Mouse (Mus musculus) ovary, postnatal 36 days (tissue): ENCODE measurements at regions not wholly inside any gene's neighbourhood (a gene's known extent, or its start where the extent isn't known, plus 50 kb on each side); places are given as distances from the start of the nearest gene placed in this dataset.

Experiments used
- DNase-seq: peaks from one replicate; pipeline ENCODE4 v3.0.0; 2022; ENCODE audit warnings: low spot score, mixed read lengths

DNA sequence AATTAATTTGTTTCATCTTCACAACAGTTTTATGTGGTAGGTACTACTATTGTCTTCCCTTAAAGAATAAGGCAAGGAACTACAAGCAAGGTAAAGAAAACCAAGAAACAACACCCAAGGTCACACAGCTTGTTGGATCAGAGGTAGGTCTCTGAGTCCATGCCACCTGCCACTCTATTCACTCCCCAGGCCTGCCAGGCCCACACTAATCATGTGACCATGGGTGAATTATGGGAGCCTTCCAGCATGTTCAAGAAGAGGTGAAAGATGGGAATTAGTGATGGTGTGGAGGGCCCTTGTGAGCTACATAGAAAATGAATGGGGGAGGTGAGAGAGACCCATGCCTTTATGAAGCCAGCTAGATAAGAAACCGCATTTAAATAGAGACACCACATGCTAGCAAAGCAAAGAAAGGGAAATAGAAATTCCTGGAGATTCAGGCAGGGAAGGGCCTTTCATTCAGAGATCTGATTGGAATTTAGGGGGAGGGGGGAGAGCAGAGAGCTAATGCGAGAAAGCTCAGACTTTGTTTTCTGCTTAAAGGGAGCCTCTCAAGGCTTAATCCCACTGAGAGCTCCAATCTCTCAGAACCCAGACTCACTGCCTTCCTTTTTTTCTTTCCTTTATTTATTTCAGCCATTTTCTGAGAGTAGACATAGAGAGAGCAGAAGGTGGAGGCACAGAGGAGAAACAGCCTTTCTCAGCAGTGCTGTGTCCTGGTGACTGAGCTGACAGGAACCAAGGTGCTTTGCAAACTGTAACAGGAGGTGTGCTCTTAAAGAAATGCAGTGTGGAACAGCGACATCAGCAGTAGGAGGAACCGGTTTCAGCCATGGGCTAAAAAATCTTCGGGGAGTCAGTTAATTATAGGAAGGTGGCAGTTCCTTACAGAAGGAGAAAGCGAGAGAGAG is 160.0 kb downstream of the Spata19 start:
- DNase-seq, result no peak

DNA sequence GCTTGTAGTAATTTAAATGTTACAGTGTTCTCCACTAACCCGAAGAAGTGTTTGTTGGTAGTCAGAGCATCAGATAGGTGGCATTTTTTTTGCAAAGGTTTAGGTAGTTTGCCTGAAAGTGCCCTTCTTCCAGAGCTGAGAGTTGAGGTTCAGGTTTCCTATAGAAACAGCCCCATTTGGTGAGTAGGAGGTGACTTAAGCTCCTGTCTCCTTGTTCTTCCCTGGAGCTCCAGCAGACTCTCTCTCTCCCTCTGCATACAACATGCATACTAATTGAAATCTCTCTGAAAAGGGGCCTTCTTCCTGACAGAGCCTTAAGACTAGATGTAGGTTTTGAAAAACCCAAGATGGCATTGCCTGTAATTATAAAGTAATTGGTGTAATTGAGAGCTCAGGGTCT is 161.3 kb downstream of the Spata19 start:
- no peak for DNase-seq

DNA sequence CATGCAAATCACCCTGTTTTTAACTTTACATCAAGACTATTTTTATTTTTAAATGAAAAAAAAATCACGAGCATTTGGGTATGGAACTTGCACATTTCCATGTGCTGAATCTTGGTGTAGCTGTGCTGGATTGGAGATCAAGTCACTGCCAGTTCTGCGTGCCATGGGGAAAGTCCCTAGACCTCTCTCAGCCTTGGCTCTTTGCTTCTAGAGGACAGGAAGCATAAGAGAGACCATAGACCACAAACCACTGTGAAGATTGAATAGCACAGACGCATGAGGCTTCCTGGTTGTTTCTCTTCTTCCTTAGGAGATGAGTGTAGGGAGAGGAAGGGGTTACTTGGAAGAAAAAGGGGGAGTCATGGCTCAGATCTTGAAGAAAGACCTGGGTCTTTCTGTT is 161.7 kb downstream of the Spata19 start:
- no peak for DNase-seq

DNA sequence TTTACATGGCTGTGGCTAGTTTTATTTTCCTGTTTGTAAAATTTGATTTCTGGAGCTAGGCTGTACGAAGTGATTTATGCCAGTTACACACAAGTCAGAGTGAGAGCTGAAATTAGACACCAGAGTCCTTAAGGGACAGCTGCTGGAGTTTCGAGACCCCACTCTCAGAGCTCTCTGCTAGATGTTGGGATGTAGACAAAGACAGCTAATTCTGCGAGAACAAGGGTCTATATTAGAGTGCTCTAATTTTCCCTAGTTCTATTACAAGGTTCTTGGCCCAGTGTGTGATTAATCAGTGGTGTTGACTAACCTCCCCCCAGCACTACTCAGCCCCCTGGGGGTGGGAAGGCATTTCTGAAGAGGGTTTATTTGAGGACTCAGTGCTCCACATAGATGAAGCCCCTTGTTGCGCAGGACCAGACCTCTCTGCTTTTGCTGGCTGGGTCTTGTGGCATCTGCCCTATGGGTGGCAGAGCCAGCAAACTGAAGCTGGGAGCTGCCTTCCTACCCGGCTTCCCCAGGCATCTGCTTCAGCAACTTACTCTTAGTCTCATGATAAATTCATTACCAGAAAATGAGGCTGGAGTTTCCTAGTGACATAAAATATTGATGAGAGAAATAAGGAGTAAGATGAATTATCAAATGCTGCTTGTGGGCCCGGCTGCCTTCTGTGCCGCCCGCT is 171.9 kb downstream of the Spata19 start:
- DNase-seq, result no peak

DNA sequence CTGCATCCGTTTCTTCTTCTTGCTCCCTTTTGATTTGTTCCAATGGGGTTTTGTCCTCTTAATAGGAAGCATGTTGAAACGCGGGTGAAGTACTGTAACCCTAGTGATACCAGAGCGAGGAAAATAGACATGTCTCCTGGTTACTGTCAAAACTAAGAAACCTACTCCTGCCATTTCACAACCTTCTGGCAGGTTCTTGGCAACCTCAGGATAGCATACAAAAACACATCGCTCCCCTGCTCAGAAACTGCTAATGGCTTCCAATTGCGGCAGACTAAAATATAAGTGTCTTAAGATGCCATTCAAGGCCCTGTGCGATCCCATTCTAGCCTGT is 172.4 kb downstream of the Spata19 start:
- DNase-seq, result no peak

DNA sequence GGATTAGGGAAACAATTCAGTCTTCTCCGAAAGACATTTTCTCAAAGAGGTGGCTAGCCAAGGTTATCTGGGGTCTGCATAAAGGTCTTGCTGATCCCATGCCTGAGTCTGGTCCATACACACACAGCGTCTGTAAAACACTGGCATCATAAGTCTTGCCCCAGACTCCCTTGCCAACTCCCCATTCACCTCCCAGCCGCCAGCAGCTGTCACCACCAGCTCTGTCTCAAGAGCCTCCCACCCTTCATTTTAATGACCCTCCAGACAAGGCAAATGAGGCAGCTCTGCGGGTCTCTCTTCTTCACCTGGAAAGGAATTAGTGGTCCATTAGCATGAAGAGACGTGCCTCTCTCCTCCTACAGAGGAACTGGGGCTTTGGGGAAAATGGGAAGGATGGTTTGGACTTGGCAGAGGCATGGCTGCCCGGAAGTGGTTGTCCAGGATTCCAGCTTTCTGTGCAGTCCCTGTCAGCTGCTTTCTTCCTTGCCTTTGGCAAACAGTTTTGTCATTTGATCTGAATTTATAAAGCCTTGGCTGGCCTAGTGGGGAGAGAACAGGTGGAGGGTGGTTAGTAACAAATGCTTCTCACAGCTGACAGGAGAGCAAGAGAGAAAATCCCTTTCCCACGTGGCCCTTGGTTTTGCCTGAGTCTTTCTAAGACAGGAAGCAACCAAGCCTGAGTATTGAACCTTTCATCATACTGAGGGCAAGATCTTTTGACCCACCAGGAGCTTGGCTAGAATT is 173.3 kb upstream of the Opcml start:
- no peak for DNase-seq

DNA sequence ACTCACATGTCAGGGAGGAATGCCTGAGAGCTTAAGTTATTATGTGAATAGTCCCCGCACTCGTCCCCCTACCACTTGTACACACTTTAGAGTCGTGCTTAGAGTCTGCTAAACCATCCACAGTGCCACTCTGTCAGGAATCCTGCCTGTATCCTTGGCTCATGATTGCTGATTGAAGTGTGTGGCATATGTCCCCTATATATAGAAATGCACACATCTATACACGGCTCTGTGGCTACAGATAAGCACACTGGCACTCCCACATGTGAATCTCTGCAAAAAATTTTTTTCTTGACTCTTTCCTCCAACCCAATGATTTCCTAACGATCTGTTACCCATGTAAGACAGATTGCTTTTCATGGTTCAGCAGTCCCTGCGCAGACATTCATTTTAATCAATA is 155.7 kb upstream of the Opcml start:
- DNase-seq, result no peak

DNA sequence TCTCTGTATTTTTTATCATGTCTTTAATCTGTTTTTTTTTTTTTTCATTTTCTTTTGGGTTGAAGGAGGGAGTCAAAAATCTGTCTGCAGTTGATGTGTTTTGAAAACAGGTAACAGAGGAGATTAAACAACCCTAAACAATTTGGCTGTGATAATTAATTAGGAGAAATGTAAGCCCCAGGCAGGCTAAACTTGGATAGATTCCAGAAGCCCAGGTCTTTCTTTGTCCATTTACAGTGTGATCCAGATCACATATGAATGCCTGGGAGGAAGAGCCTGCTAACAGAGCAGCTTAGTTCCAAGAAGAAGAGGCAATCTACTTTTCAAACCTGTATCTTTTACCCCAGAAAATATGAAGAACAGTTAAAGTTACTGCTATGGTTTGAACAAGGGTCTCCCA is 150.0 kb upstream of the Opcml start:
- DNase-seq, result no peak

DNA sequence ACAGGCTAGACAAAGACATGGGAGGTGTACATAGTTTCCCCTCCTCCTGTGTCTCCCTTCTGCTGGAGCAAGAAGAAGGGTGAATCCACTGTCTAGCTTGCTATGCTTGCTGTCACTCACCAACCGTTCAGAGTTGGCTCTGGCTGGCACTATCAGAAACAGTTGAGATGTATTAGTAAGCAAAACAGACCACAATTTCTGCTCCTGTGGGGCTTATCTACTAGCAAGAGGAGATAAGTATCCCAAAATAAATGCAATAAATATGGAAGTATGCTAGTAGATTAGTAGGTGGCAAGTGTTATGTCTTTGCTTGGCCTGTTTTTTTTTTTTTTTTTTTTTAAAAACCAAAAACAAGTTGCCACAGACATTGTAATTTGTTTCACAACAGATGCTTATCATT is 147.3 kb upstream of the Opcml start:
- no peak for DNase-seq

DNA sequence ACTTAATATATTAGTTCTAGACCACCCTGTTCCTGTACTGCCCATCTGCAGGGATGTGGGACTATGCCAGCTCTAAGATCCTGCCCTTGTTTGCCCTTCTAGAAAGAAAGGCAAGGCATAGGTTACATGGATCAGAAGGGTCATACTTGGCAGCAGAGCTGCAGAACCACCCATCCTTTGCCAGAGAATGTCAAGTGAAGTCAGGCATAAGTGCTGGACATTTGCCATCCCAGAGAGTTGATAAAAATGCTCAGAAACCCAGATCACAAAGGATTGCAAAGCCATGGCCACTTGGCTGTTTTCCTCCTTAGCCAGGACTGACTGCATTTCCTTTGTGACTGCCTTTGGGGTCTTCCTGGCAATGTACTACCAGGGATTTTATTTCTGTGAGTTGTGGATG is 146.7 kb upstream of the Opcml start:
- no peak for DNase-seq

DNA sequence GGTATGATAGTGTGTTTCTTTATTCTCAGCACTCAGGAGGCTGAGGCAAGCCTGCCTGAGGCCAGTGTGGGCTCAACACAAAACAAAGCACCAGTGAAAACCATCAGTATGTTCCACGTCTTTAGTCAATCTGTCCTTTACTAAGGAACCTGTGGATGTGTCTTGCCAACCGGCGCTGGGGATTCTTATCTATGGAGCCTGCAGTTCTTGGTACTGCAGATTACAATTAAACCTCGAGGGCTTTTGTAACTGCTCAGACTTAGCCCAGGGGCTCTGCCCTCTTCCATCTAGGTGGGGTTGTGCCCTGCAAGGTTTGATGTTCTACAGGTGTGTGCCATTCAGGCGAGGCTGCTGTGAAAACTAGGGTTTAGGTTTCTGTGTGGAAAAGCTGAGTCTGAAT is 145.1 kb upstream of the Opcml start:
- DNase-seq, result no peak

DNA sequence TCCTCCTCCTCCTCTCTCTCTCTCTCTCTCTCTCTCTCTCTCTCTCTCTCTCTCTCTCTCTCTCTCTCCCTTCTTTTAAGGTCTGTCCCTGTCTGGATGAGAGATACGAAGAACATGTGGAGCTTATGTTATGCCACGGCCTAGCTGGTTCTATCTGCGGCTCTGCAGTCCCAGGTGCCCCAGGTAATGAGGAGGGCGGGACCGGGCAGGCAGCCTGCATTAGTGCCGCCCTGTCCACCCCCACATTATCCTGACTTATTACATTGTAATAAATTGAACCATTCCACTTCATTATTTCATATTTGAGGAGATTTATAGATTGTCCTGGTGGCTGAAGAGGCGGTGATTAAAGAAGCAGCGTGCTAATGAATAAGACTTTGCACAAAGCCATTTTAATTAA is 144.5 kb upstream of the Opcml start:
- no peak for DNase-seq

DNA sequence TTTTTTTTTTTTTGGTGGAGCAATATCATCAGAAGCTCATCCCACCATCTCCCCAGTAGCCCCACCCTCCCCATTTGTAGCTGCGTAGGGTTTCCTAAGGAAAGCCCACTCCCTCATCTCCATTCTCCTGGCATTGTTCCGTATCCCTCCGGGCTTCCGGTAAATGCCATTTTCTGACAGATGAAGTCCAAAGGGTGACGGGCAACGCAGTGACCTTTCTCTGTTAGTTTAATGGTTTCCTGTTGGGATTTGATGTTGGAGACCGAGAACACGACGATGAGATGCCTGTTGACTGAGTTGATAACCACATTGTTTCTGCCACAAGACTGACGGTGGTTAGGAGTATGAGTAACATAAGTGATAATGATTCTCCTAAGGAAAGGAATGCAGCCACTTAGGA is 143.6 kb upstream of the Opcml start:
- DNase-seq, result no peak

DNA sequence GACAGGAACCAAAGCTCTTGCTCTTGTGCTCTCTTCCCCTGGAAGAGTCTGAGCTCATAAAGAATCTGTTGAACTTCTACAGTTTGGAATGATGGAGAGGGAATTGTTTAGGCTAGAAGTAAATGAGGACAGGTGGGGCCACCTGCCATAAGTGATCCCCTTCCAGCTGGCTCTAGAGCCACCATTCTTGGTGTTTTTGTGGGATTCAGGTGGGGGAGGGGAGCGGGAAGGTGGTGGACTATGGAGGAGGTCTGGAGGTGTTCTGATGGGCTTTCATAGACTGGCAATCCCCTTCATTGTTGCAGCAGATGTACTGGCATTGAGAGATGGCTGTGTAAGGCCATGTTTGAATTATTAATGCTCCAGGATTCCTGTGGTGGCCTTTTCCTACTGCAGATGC is 132.6 kb upstream of the Opcml start:
- no peak for DNase-seq

DNA sequence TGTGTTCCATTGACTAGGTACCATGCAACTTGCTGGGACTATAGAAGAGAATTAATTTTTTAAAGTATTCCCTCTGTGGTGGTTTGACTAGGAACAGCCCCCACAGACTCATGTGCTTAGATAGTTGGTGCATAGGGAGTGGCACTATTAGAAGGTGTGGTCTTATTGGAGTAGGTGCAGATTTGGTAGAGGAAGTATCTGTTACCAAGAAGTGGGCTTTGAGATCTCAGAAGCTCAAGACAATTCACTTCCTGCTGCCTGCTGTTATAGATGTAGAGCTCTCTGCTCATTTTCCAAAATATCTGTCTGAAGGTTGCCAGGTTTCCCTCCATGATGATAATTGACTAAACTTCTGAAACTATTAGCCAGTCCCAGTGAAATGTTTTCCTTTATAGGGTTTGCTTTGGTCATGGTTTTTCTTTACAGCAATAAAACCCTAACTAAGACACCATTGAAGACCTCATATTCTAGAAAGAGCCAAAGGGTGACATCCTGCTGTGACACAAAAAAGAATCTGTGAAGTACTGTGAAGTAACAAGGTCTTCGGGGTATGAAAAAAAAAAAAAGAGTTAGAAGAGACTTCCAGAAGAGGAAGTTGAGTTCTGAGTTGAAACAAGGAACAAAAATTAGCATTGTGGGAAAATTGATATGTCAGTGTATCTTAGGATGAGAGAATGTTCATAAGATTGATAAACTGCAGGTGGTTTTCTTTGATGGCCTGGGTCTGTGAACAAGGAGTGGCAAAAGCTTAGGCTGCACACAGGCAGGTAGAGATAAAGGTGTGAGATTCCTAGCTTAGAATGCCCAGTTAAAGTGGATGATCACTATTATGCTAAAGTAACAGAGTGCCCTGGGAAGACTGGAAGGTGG is 128.9 kb upstream of the Opcml start:
- DNase-seq, result no peak

DNA sequence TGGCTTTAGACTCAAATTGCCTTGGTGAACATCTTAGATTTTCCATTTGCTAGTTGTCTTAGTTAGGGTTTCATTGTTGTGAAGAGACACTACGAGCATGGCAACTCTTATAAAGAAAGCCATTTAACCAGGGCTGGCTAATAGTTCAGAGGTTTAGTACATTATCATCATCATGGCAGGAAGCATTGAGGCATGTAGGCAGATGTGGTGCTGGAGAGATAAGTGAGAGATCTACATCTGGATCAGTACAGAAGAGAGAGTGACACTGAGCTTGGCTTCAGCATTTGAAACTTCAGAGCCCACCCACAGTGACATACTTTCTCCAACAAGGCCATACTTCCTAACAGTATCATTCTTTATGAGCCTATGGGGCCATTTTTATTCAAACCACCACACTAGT is 127.3 kb upstream of the Opcml start:
- DNase-seq, result no peak

DNA sequence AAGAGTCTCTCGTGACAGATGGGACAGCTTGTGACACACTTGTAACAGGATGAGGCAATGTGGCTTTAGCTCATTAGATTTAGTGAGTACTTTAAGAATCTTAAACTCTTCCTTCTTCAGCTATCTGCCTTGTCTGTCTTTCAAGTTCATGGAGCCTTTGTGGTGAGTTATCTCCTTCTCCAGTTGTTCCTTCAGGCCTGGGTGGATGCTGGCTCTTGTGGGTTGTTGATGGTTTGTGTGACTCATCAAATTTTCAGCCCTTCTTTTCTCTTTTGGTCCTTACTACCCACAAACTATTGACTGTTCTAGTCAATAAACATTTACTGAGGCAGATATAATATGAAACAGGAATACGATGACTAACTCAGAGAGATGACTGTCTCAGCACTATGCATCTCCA is 124.9 kb upstream of the Opcml start:
- DNase-seq, result no peak

DNA sequence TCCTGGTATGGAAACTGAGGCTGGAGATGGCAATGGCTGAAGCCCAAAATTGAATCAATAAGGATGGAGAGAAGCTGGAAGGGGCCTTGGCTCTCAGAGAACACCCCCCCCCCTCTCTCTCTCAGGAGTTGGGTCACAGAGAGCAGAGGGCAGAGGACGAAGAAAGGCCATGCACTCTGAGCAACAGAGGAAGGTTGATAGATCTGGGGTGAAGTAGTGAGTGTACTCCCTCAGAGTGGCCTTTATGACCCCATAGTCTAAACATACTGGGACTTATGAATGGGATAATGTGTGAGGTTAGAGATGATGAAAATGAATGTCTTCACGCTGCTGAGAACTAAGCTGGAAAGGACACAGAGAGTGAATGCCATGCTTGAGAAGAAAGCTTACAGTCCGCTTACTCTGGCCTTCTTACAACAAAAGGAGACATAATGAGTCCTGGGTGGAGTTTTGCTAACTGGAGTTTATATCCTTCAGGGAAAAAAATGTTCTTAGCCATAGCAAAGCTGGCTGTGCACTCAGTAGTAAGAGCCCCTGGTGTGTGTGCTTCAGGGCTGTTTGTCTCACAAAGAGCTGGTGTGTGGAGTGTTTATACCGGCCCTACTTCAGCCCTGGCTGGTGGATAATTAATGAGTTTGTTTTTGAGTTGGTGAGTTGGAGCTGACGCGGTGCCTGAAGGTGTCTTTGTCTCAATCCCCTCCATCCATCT is 120.4 kb upstream of the Opcml start:
- DNase-seq, result no peak

DNA sequence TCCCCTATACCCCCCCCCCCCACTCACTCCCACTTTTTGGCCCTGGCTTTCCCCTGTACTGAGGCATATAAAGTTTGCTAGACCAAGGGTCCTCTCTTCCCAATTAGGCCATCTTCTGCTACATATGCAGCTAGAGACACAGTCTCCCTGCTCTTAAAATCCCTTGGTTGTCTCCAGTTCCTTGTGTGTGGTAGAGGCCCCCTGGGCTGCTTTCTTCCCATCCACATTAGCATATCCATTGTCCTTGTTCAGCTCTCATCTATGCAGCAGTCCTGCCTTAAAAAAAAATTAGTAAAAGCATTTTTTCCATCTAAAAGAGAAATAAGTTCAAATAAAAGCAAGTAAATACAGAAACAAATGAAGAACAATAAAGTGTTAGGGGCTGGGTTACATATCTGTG is 105.2 kb upstream of the Opcml start:
- no peak for DNase-seq

DNA sequence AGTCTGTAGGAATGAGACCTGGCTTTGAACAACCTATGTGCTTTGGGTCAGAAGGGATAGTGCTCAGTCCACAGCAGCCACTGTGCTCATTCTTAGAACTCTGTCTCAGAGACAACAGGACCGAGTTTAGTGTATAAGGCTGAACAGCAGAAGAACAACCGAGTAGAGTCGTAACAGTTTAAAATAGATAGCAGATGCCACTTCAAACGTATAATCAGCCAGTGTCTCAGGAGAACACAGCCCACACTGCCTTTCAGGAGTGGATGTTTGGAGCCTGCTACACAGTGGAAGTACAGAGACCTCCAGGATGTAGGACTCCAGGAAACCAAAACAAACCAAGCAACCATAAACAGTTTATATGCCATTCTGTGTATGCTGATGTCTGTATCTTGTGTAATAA is 99.0 kb upstream of the Opcml start:
- no peak for DNase-seq

DNA sequence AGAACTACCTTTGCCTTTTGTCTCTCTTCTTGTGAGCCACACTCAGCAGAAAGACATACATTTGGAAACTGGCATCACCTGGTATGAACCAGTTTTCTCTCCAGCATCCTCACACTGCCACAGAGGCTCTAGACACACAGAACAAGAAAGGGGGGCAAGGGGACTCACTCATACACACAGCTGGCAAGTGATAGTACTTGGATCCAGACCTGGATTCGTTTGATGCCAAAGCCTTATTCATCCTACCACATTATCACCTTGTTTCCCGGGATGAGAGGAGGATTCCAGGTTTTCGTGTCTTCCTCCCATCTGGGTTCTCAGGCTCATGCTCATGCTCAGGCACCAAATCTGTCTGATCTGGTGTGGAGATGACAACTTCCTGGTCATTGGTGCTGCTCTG is 97.8 kb upstream of the Opcml start:
- no peak for DNase-seq
